Mouse (Mus musculus): ENCODE results near the gene Dnajc30.

The Dnajc30 gene

DNA sequence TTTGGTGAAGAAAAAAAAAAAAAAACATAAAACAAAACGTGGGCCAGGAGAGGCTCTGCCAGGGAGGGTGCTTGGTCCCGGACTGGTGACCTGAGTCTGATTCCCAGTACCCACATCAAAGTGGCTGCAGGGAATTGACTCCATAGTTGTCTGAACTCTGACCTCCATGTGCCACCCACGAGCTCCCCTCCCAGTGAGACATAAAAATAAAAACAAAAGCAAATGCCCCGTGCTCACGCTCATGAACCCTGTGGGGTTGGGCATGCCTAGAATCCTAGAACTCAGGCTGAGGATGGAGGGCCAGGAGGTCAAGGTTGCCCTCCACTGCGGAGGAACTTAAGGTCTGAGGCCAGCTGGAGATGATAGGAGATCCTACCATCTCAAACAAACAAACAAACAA, 45.0 kb downstream of the Dnajc30 start:
- no peak for DNase-seq (ENCODE audit: low read depth, low spot score)

DNA sequence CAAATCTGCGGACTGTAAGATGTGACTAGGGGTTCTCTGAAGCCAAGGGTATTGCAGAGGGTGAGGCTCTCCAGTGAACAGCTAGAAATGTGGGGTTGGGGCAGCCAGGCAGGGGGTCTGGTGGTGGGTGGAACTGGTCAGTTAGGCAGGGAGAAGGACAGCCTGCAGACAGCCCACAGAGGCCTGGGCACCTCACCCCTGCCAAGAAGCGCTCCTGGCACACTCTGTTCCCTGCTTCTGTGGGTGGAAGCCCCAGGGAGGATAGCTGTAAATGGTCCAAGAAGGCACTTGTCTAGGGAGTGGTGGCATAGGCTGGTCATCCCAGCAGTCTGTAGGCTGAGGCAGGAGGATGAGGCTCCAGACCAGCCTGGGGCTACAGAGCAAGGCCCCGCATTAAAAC, 45.4 kb downstream of the Dnajc30 start:
- no peak for DNase-seq (ENCODE audit: low read depth, low spot score)

DNA sequence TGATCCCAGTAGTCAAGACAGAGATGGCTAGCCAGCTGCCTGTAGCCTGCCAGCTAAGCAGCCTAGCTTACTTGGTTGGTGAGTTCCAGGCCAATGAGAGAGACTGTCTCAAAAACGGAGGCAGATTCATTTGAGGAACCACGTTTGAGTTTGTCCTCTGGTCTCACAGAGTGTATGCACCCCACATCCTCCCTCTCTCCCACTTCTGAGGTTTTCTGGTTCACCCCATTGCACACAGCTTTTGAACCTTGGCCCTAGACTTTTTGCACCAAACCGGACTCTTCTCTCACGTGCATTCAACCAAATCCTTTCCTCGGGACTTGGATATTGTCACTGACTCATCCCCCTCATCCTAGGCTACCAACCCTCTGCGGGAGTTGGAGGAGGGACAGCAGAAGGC, 46.0 kb downstream of the Dnajc30 start:
- DNase-seq (ENCODE audit: low read depth, low spot score) = no peak

GRCm38 (mm10) chr5:135113782-135114181, 49.8 kb downstream of the Dnajc30 start:
- DNase-seq (ENCODE audit: low read depth, low spot score) = no peak

DNA sequence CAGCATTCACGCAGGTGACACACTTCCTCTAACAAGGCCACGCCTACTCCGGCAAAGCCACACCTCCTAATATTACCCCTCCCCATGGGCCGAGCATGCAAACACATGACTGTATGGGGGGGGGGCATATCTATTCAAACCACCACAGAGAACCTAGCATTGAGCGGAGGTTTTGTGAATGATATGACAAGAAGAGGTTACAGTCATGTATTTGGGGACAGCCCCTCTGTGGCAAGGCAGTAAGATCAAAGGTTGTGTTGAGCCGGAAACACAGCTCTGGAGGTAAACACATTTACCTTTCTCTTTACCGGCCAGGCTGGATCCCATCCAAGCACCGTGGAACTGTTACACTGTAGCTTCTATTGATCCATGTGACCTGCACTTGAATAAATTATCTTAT, 51.2 kb downstream of the Dnajc30 start:
- no peak for DNase-seq (ENCODE audit: low read depth, low spot score)
